Mouse (Mus musculus): Measurements from ENCODE around the gene Swsap1. TPM values are rescaled to one million over a fixed set of nuclear protein-coding genes. Genes with fewer than 3 reads are reported as not detected.

The Swsap1 gene
- polyA plus RNA-seq, 1 experiment from 2014 or later = 6.2 TPM

GRCm38 (mm10) chr9:21989230-21990110 is 33.9 kb downstream of the Swsap1 start, which contains the start of gene Rgl3:
Gene Rgl3 (minus strand): TSS chr9:21989446.
- ATAC-seq (ENCODE audit: low read depth) = peak; percentile 85
- no peak within 1 kb of the TSS for H3K27ac ChIP-seq (ENCODE audit: low read length)
- no peaks in the 10 kb centered on the region for H3K9me3 ChIP-seq (ENCODE audit: control insufficient read depth, low read length)
- peak within 1 kb of the TSS; percentile 56 for H3K4me3 ChIP-seq (ENCODE audit: low read length)
- H3K27me3 ChIP-seq (ENCODE audit: control insufficient read depth, insufficient read depth, low read depth, low read length) = peaks cover 51% of the 10 kb centered on the region
- H3K9ac ChIP-seq (ENCODE audit: low read length) = peak within 1 kb of the TSS; percentile 54
- H3K4me1 ChIP-seq (replicated peaks; ENCODE audit: control insufficient read depth, insufficient read depth, low read length) = peaks cover 7% of the 10 kb centered on the region
- H3K4me2 ChIP-seq (ENCODE audit: low read depth, low read length) = peak within 1 kb of the TSS; percentile 77
- WGBS = under 1% methylated on average over 42 of the region's 42 CpGs
- H3K36me3 ChIP-seq (ENCODE audit: control insufficient read depth, insufficient read depth, low read length) = no peaks in the 10 kb centered on the region

- H3K9me3 ChIP-seq (ENCODE audit: control insufficient read depth, low read length) = no peaks in the 10 kb centered on the region
- no peak overlapping the region for H3K4me2 ChIP-seq (ENCODE audit: low read depth, low read length)
- H3K4me3 ChIP-seq (ENCODE audit: low read length) = no peak overlapping the region
- ATAC-seq (ENCODE audit: low read depth) = no peak
- no peak overlapping the region for H3K27ac ChIP-seq (ENCODE audit: low read length)
- H3K4me1 ChIP-seq (replicated peaks; ENCODE audit: control insufficient read depth, insufficient read depth, low read length) = peaks cover 7% of the 10 kb centered on the region
- 74% methylated on average over 4 of the region's 4 CpGs for WGBS
- H3K9ac ChIP-seq (ENCODE audit: low read length) = no peak overlapping the region
- H3K36me3 ChIP-seq (ENCODE audit: control insufficient read depth, insufficient read depth, low read length) = no peaks in the 10 kb centered on the region
- H3K27me3 ChIP-seq (ENCODE audit: control insufficient read depth, insufficient read depth, low read depth, low read length) = peaks cover 49% of the 10 kb centered on the region
Measured at GRCm38 (mm10) chr9:21992227-21992626, 36.7 kb downstream of the Swsap1 start.

GRCm38 (mm10) chr9:21996178-21996867 is 40.8 kb downstream of the Swsap1 start:
- Histone ChIP-seq H3K4me2 (ENCODE audit: low read depth, low read length) (no peak overlapping the region), H3K27me3 (ENCODE audit: control insufficient read depth, insufficient read depth, low read depth, low read length) (peaks cover 9% of the 10 kb centered on the region), H3K9ac (ENCODE audit: low read length) (no peak overlapping the region), H3K27ac (ENCODE audit: low read length) (no peak overlapping the region), H3K9me3 (ENCODE audit: control insufficient read depth, low read length) (no peaks in the 10 kb centered on the region), H3K4me1 (replicated peaks; ENCODE audit: control insufficient read depth, insufficient read depth, low read length) (no peaks in the 10 kb centered on the region), H3K36me3 (ENCODE audit: control insufficient read depth, insufficient read depth, low read length) (no peaks in the 10 kb centered on the region), H3K4me3 (ENCODE audit: low read length) (no peak overlapping the region)
- ATAC-seq (ENCODE audit: low read depth) = no peak
- 80% methylated on average over 3 of the region's 3 CpGs for WGBS

GRCm38 (mm10) chr9:22000296-22000695 is 44.7 kb downstream of the Swsap1 start:
- H3K9ac ChIP-seq (ENCODE audit: low read length) = no peak overlapping the region
- WGBS = 84% methylated on average over 6 of the region's 6 CpGs
- peaks cover 12% of the 10 kb centered on the region for H3K4me1 ChIP-seq (replicated peaks; ENCODE audit: control insufficient read depth, insufficient read depth, low read length)
- ATAC-seq (ENCODE audit: low read depth) = no peak
- peaks cover 10% of the 10 kb centered on the region for H3K36me3 ChIP-seq (ENCODE audit: control insufficient read depth, insufficient read depth, low read length)
- H3K4me2 ChIP-seq (ENCODE audit: low read depth, low read length) = no peak overlapping the region
- H3K27me3 ChIP-seq (ENCODE audit: control insufficient read depth, insufficient read depth, low read depth, low read length) = no peaks in the 10 kb centered on the region; the same call in 1 of the 2 replicates
- no peak overlapping the region for H3K4me3 ChIP-seq (ENCODE audit: low read length)
- no peaks in the 10 kb centered on the region for H3K9me3 ChIP-seq (ENCODE audit: control insufficient read depth, low read length)
- H3K27ac ChIP-seq (ENCODE audit: low read length) = no peak overlapping the region

GRCm38 (mm10) chr9:22001633-22002032 is 46.1 kb downstream of the Swsap1 start:
- H3K9ac ChIP-seq (ENCODE audit: low read length) = no peak overlapping the region
- H3K4me2 ChIP-seq (ENCODE audit: low read depth, low read length) = no peak overlapping the region
- H3K4me1 ChIP-seq (replicated peaks; ENCODE audit: control insufficient read depth, insufficient read depth, low read length) = peaks cover 12% of the 10 kb centered on the region
- no peaks in the 10 kb centered on the region for H3K9me3 ChIP-seq (ENCODE audit: control insufficient read depth, low read length)
- no peaks in the 10 kb centered on the region; the same call in 1 of the 2 replicates for H3K27me3 ChIP-seq (ENCODE audit: control insufficient read depth, insufficient read depth, low read depth, low read length)
- no peak overlapping the region for H3K4me3 ChIP-seq (ENCODE audit: low read length)
- no peak for ATAC-seq (ENCODE audit: low read depth)
- H3K36me3 ChIP-seq (ENCODE audit: control insufficient read depth, insufficient read depth, low read length) = peaks cover 15% of the 10 kb centered on the region
- 88% methylated on average over 4 of the region's 4 CpGs for WGBS
- H3K27ac ChIP-seq (ENCODE audit: low read length) = no peak overlapping the region

- ATAC-seq (ENCODE audit: low read depth) = peak; percentile 99
- H3K27ac ChIP-seq (ENCODE audit: low read length) = peak within 1 kb of the TSS; percentile 29; the same call in 1 of the 2 replicates
- no peaks in the 10 kb centered on the region; the same call in 1 of the 2 replicates for H3K27me3 ChIP-seq (ENCODE audit: control insufficient read depth, insufficient read depth, low read depth, low read length)
- 6% methylated on average over 57 of the region's 57 CpGs for WGBS
- peak within 1 kb of the TSS; percentile 71 for H3K4me2 ChIP-seq (ENCODE audit: low read depth, low read length)
- no peaks in the 10 kb centered on the region for H3K9me3 ChIP-seq (ENCODE audit: control insufficient read depth, low read length)
- peaks cover 12% of the 10 kb centered on the region for H3K4me1 ChIP-seq (replicated peaks; ENCODE audit: control insufficient read depth, insufficient read depth, low read length)
- H3K9ac ChIP-seq (ENCODE audit: low read length) = peak within 1 kb of the TSS; percentile 75
- H3K4me3 ChIP-seq (ENCODE audit: low read length) = peak within 1 kb of the TSS; percentile 71
- peaks cover 22% of the 10 kb centered on the region for H3K36me3 ChIP-seq (ENCODE audit: control insufficient read depth, insufficient read depth, low read length)
Measured at GRCm38 (mm10) chr9:22002194-22003162, 46.9 kb downstream of the Swsap1 start, which contains the start of the genes Ccdc151 and Prkcsh. Gene Ccdc151 (minus strand): TSS chr9:22002634. Gene Prkcsh (plus strand): TSS chr9:22002806.

GRCm38 (mm10) chr9:22003163-22003554 is 47.6 kb downstream of the Swsap1 start:
- Histone ChIP-seq H3K9ac (ENCODE audit: low read length) (peak overlapping the region; percentile 75), H3K36me3 (ENCODE audit: control insufficient read depth, insufficient read depth, low read length) (peaks cover 27% of the 10 kb centered on the region), H3K4me1 (replicated peaks; ENCODE audit: control insufficient read depth, insufficient read depth, low read length) (peaks cover 12% of the 10 kb centered on the region), H3K4me3 (ENCODE audit: low read length) (peak overlapping the region; percentile 71), H3K27ac (ENCODE audit: low read length) (peak overlapping the region; percentile 29; the same call in 1 of the 2 replicates), H3K9me3 (ENCODE audit: control insufficient read depth, low read length) (no peaks in the 10 kb centered on the region), H3K4me2 (ENCODE audit: low read depth, low read length) (peak overlapping the region; percentile 71), H3K27me3 (ENCODE audit: control insufficient read depth, insufficient read depth, low read depth, low read length) (no peaks in the 10 kb centered on the region; the same call in 1 of the 2 replicates)
- WGBS = under 1% methylated on average over 18 of the region's 18 CpGs
- ATAC-seq (ENCODE audit: low read depth) = peak; percentile 6; the same call in 1 of the 2 replicates

- no peak overlapping the region for H3K9ac ChIP-seq (ENCODE audit: low read length)
- no peaks in the 10 kb centered on the region for H3K27me3 ChIP-seq (ENCODE audit: control insufficient read depth, insufficient read depth, low read depth, low read length)
- no peak for ATAC-seq (ENCODE audit: low read depth)
- no peak overlapping the region for H3K4me2 ChIP-seq (ENCODE audit: low read depth, low read length)
- peaks cover 38% of the 10 kb centered on the region for H3K36me3 ChIP-seq (ENCODE audit: control insufficient read depth, insufficient read depth, low read length)
- H3K4me3 ChIP-seq (ENCODE audit: low read length) = no peak overlapping the region
- WGBS = 90% methylated on average over 12 of the region's 12 CpGs
- no peaks in the 10 kb centered on the region for H3K9me3 ChIP-seq (ENCODE audit: control insufficient read depth, low read length)
- H3K27ac ChIP-seq (ENCODE audit: low read length) = no peak overlapping the region
- H3K4me1 ChIP-seq (replicated peaks; ENCODE audit: control insufficient read depth, insufficient read depth, low read length) = peaks cover 12% of the 10 kb centered on the region
Measured at GRCm38 (mm10) chr9:22004546-22004945, 49.0 kb downstream of the Swsap1 start.

Data from lung, embryonic 16.5 days (tissue).